Mouse (Mus musculus) c-Kit-positive CD71-positive TER-119-negative erythroid progenitor cells, embryonic 14.5 days (primary cell): ENCODE measurements at regions not wholly inside any gene's neighbourhood (a gene's known extent, or its start where the extent isn't known, plus 50 kb on each side); places are given as distances from the start of the nearest gene placed in this dataset.

Source experiments
- DNase-seq: peaks from one replicate; pipeline ENCODE4 v3.0.0-alpha.2; 2013; ENCODE audit warnings: low read depth

- no peak for DNase-seq
Measured at GRCm38 (mm10) chr11:26881635-26882034, 287.8 kb upstream of the Vrk2 start.
